Mouse (Mus musculus): ENCODE results near the gene Card9.

The Card9 gene

DNA sequence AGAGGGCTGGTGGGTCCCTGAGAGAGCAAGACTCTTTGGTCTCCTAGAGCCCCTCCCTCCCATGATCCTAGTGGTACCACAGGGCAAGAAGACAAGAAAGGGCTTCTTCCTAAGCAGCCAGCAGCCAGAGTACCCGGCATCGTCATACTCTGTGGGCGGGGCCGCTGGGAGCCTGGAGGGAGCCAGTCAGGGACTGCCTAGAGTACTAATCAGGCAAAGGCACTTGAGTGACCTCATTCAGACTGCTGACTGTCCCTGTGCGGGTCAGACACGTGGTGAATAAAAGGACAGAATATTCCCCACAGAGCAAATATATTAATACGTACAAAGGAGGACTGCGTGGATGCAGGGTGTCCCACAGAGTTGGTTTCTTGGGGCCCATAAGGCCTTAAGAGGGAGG, 31.3 kb downstream of the Card9 start:
- TF ChIP-seq POU5F1 (IDR thresholded peaks at IDR 0.05; ENCODE audit: borderline replicate concordance, low read length) (no peak), NANOG (IDR thresholded peaks at IDR 0.05; ENCODE audit: borderline replicate concordance, low read length) (no peak), CTCF (conservative IDR thresholded peaks at IDR 0.05; ENCODE audit: low read length) (no peak)
- Histone ChIP-seq H3K4me1 (replicated peaks; ENCODE audit: low read depth, low read length) (peaks cover 52% of the 10 kb centered on the region), H3K36me3 (ENCODE audit: insufficient read depth, low read length) (no peaks in the 10 kb centered on the region), H3K9me3 (ENCODE audit: low read length) (no peaks in the 10 kb centered on the region), H3K27me3 (ENCODE audit: insufficient read depth, low read length) (no peaks in the 10 kb centered on the region), H3K4me3 (replicated peaks; ENCODE audit: low read length) (no peak overlapping the region)

DNA sequence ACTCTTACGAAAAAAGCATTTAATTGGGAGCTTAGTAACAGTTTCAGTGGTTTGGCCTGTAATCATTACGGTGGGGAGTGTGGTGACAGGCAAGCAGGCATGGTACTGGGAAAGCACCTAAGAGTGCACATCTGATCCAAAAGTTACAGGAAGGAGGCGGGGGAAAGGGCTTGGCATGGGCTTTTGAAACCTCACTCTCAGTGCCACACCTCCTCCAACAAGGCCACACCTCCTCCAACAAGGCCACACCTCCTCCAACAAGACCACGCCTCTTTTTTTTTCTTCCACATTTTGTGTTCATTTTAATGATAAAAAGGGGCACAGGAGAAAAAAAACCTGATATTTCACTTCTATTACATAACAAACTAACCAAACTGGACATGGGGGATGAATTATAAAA, 32.9 kb downstream of the Card9 start:
- H3K9me3 ChIP-seq (ENCODE audit: low read length), result no peaks in the 10 kb centered on the region
- peaks cover 58% of the 10 kb centered on the region for H3K4me1 ChIP-seq (replicated peaks; ENCODE audit: low read depth, low read length)
- H3K36me3 ChIP-seq (ENCODE audit: insufficient read depth, low read length), result no peaks in the 10 kb centered on the region
- no peak overlapping the region for H3K4me3 ChIP-seq (replicated peaks; ENCODE audit: low read length)
- no peaks in the 10 kb centered on the region for H3K27me3 ChIP-seq (ENCODE audit: insufficient read depth, low read length)
- TF ChIP-seq POU5F1 (IDR thresholded peaks at IDR 0.05; ENCODE audit: borderline replicate concordance, low read length) (no peak), CTCF (conservative IDR thresholded peaks at IDR 0.05; ENCODE audit: low read length) (no peak), NANOG (IDR thresholded peaks at IDR 0.05; ENCODE audit: borderline replicate concordance, low read length) (no peak)

DNA sequence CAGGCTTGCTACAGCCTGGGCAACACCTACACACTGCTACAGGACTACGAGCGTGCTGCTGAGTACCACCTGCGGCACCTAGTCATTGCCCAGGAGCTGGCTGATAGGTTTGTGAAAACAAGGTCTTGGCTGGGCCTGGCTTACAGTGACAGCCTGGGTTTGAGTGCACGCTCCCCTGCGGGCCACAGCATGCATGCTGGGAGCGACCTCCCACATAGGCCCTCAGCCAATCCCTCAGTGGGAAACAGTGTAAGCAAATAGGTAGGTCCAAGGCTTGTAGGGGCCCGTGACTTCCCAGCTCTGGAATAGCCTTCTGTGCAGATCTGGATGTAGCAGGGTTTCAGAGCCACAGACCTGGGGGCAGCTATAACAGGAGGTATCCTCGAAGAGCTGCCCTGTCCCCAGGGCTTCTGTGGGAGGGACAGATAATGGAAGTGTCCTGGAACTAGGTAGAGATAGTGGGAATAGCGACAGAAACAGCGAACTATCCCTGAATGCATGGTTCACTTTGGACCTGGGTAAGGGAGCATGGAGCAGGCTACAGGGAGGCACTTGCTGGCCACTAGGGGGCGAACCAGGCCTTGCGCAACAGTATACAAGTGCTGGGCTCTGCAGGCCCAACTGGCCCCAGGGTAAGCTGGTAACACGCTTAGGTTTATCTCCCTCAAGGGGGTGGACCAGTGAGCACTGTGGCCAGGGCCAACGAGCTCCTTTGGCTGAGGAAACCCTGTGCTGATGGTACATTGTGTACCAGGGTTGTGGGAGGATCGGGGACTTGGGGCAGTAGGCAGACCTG, 35.1 kb downstream of the Card9 start:
- no peaks in the 10 kb centered on the region for H3K36me3 ChIP-seq (ENCODE audit: insufficient read depth, low read length)
- TF ChIP-seq CTCF (conservative IDR thresholded peaks at IDR 0.05; ENCODE audit: low read length), result peak; percentile 93
- no peak for TF ChIP-seq NANOG (IDR thresholded peaks at IDR 0.05; ENCODE audit: borderline replicate concordance, low read length)
- no peak for TF ChIP-seq POU5F1 (IDR thresholded peaks at IDR 0.05; ENCODE audit: borderline replicate concordance, low read length)

DNA sequence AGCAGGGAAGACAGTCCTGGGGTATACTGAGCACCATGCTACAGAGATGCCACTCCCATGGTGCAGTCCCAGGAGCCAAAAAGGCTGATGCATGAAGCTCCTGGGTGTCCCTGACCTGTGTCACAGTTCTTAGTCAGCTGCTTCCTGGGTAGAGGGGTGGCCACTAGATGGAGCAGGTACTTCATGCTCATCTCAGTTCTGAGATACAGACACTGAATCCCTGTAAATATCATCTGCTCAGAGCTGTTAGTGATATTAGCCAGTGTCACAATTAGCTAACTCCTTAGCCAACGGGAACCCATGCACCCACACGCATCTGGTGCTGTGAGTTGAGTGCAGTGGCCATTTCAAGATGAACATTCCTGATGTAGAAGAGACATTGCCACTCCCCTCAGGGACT, 35.8 kb downstream of the Card9 start:
- no peaks in the 10 kb centered on the region for H3K9me3 ChIP-seq (ENCODE audit: low read length)
- no peak for TF ChIP-seq NANOG (IDR thresholded peaks at IDR 0.05; ENCODE audit: borderline replicate concordance, low read length)
- TF ChIP-seq CTCF (conservative IDR thresholded peaks at IDR 0.05; ENCODE audit: low read length), result peak; percentile 36

More for the DNA sequence above, 35.1 kb downstream of the Card9 start:
- Histone ChIP-seq H3K4me1 (replicated peaks; ENCODE audit: low read depth, low read length) (peaks cover 56% of the 10 kb centered on the region), H3K27me3 (ENCODE audit: insufficient read depth, low read length) (no peaks in the 10 kb centered on the region), H3K9me3 (ENCODE audit: low read length) (no peaks in the 10 kb centered on the region), H3K4me3 (replicated peaks; ENCODE audit: low read length) (peak overlapping the region; percentile 30)

DNA sequence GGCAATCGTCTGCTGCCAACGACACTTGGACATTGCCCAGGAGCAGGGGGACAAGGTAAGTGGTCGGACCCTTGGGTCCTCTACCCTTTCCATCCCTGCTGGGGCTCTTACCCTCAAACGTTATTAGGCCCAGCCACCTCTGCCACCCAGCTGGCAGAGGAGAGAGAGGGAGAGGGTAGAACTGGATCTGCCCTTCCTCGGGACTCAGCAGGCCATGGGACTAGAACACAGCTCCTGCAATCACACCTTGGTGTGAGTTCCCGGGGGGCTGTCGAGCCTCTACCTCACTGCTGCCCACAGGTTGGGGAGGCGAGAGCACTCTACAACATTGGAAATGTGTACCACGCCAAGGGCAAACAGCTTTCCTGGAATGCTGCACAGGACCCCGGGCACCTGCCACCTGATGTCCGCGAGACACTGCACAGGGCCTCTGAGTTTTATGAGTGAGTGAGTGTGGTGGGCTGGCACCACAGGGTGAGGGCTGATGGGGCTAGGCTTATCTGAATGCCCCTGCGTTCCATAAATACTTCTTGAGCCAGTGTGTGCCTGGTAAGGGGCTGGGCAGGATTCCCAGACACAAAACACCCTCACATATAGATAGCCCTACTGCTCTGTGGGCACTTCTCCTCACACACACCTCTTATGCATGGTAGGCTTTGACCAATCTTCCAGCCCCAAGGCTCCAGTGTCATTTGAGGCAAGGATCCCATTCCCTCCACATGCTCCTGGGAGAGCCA, 37.0 kb downstream of the Card9 start:
- Histone ChIP-seq H3K9me3 (ENCODE audit: low read length) (no peaks in the 10 kb centered on the region), H3K4me3 (replicated peaks; ENCODE audit: low read length) (0 out of 2 replicates have a peak overlapping the region, but pooled peaks have one; percentile 13), H3K27me3 (ENCODE audit: insufficient read depth, low read length) (no peaks in the 10 kb centered on the region; the same call in 1 of the 2 replicates), H3K4me1 (replicated peaks; ENCODE audit: low read depth, low read length) (peaks cover 49% of the 10 kb centered on the region), H3K36me3 (ENCODE audit: insufficient read depth, low read length) (no peaks in the 10 kb centered on the region)
- TF ChIP-seq NANOG (IDR thresholded peaks at IDR 0.05; ENCODE audit: borderline replicate concordance, low read length), result no peak
- TF ChIP-seq POU5F1 (IDR thresholded peaks at IDR 0.05; ENCODE audit: borderline replicate concordance, low read length), result no peak
- no peak for TF ChIP-seq CTCF (conservative IDR thresholded peaks at IDR 0.05; ENCODE audit: low read length)

More for the DNA sequence above, 35.8 kb downstream of the Card9 start:
- Histone ChIP-seq H3K4me1 (replicated peaks; ENCODE audit: low read depth, low read length) (peaks cover 51% of the 10 kb centered on the region), H3K27me3 (ENCODE audit: insufficient read depth, low read length) (no peaks in the 10 kb centered on the region), H3K4me3 (replicated peaks; ENCODE audit: low read length) (peak overlapping the region; percentile 30), H3K36me3 (ENCODE audit: insufficient read depth, low read length) (no peaks in the 10 kb centered on the region)

DNA sequence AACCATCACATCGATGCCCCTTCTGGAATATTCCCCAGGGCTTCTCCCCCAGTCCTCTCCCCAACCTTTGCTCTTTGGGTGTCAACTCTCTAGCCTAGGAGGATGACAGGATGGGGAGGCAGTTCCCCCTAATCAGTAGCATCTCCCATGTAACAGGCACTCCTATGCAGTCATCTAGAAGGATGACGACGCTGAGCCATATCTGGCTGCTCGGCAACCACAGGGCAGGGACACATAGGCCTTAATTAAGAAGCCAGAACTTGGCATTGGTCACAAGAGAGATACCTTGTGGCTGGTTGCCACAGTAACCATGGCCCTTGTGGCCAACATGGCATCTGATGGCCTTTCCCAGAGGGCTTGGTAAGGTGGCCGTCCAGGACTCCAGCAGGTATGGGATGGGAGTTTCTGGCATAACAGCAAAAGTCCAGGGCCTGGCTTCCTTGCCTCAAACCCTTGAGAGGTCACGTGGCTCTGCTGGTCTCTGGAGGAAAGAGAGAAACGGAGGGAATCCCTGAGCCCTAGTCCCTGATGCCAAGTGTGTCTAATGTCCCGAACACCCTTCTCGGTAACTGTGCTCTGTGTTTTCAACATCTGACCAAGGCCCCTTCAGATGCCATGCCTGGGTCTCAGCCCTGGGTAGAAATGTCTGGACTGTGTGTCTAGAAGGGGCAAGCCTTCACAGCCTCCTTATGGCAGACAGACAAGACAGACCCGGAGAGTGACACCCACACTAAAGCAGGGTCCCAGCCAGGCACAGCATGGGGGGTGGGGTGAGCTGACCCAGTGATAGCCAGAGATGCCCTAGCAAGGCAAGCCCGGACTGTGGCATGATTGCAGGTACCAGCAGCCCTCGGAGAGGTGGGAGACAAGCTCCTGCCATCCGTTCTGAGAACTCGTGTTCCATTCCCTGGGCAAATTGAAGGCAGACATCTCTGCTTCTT, 40.2 kb downstream of the Card9 start:
- H3K27me3 ChIP-seq (ENCODE audit: insufficient read depth, low read length), result peaks cover 30% of the 10 kb centered on the region
- no peak overlapping the region for H3K4me3 ChIP-seq (replicated peaks; ENCODE audit: low read length)
- peaks cover 36% of the 10 kb centered on the region for H3K4me1 ChIP-seq (replicated peaks; ENCODE audit: low read depth, low read length)
- TF ChIP-seq NANOG (IDR thresholded peaks at IDR 0.05; ENCODE audit: borderline replicate concordance, low read length) (no peak), POU5F1 (IDR thresholded peaks at IDR 0.05; ENCODE audit: borderline replicate concordance, low read length) (no peak), CTCF (conservative IDR thresholded peaks at IDR 0.05; ENCODE audit: low read length) (no peak)
- H3K9me3 ChIP-seq (ENCODE audit: low read length), result no peaks in the 10 kb centered on the region
- H3K36me3 ChIP-seq (ENCODE audit: insufficient read depth, low read length), result no peaks in the 10 kb centered on the region

DNA sequence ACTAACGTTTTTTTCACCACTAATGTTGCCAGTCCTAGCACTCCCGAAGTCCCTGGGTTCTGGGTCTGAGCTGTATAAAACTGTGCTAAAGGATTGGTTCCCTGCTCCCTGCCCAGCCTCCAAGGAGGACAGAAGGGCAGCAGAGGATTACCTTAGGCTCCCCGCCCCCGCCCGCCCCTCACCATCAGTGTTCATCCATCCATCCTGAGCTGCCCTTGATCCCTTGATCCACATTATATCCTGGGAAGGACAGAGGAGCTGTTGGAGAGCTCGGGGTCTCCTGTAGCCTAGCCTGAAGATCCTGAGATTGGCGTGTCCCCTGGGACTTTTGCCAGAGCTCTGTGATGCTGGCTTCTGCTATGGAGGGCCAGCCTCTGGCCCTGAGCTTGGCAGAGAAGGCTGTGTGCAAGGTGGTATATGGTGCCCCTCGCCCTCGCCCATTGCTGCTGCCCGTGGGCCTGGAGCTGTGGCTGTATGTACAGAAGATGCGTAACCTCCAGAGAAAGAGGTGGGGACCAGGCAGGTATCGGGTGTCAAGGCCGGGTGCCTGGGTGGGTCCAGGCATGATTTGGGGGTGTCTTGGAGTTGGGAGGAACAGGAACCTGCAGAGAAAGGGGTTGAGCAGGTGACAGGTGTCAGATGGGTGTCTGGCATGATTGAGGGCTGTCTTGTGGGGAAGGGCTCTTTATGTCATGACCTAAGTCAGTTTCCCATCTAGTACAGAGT, 41.0 kb downstream of the Card9 start:
- no peaks in the 10 kb centered on the region for H3K9me3 ChIP-seq (ENCODE audit: low read length)
- no peak overlapping the region for H3K4me3 ChIP-seq (replicated peaks; ENCODE audit: low read length)
- H3K27me3 ChIP-seq (ENCODE audit: insufficient read depth, low read length), result peaks cover 33% of the 10 kb centered on the region
- peaks cover 32% of the 10 kb centered on the region for H3K4me1 ChIP-seq (replicated peaks; ENCODE audit: low read depth, low read length)
- no peaks in the 10 kb centered on the region for H3K36me3 ChIP-seq (ENCODE audit: insufficient read depth, low read length)
- TF ChIP-seq POU5F1 (IDR thresholded peaks at IDR 0.05; ENCODE audit: borderline replicate concordance, low read length), result no peak
- no peak for TF ChIP-seq NANOG (IDR thresholded peaks at IDR 0.05; ENCODE audit: borderline replicate concordance, low read length)
- TF ChIP-seq CTCF (conservative IDR thresholded peaks at IDR 0.05; ENCODE audit: low read length), result no peak

All from E14TG2a.4 (cell line).